Mouse (Mus musculus): Measurements from ENCODE around the gene Chmp6. TPM values are rescaled to one million over a fixed set of nuclear protein-coding genes. Genes with fewer than 3 reads are reported as not detected.

Chmp6 gene
- total and polyA plus RNA-seq, 3 experiments: 58.3 to 76.7 TPM; not detected in 1

GRCm38 (mm10) chr11:119891601-119892215, 21.5 kb upstream of the Chmp6 start:
- DNase-seq (ENCODE audit: low read depth, low spot score): no peak
- no peak overlapping the region for H3K9ac ChIP-seq (ENCODE audit: control insufficient read depth, low read depth, low read length, poor library complexity, severe bottlenecking)
- peaks cover 0 to 5% of the 10 kb centered on the region in 2 experiments; a peak in 2 of 4 replicates for H3K36me3 ChIP-seq (ENCODE audit: control insufficient read depth in 1 of 2, insufficient read depth in 2 of 2, low read length in 2 of 2)
- H3K9me3 ChIP-seq (replicated peaks; ENCODE audit: insufficient read depth, low read length): no peaks in the 10 kb centered on the region
- no peak overlapping the region for H3K27ac ChIP-seq (ENCODE audit: control insufficient read depth, low read depth, low read length)
- H3K27me3 ChIP-seq (ENCODE audit: control insufficient read depth in 1 of 2, insufficient read depth in 2 of 2, low read length in 2 of 2): no peaks in the 10 kb centered on the region
- TF ChIP-seq TBP (IDR thresholded peaks at IDR 0.05; ENCODE audit: low read depth, low read length) (no peak), CTCF (IDR thresholded peaks at IDR 0.05 in 2 of 3, conservative IDR thresholded peaks at IDR 0.05 in 1 of 3; ENCODE audit: control insufficient read depth in 1 of 3, insufficient read depth in 1 of 3, low read depth in 2 of 3, low read length in 3 of 3, poor library complexity in 1 of 3, severe bottlenecking in 1 of 3) (no peak), GABPA (IDR thresholded peaks at IDR 0.05; ENCODE audit: low read depth, low read length) (no peak), EP300 (IDR thresholded peaks at IDR 0.05; ENCODE audit: low read depth in 1 of 2, low read length in 2 of 2) (no peak), ZMIZ1 (IDR thresholded peaks at IDR 0.05; ENCODE audit: low read depth, low read length) (no peak), ETS1 (IDR thresholded peaks at IDR 0.05; ENCODE audit: low read depth, low read length) (no peak), SIN3A (IDR thresholded peaks at IDR 0.05; ENCODE audit: low read length) (no peak), RAD21 (IDR thresholded peaks at IDR 0.05; ENCODE audit: low read depth, low read length) (no peak), ELF1 (IDR thresholded peaks at IDR 0.05; ENCODE audit: low read depth, low read length) (no peak), NELFE (IDR thresholded peaks at IDR 0.05; ENCODE audit: low read depth, low read length) (no peak), TAL1 (IDR thresholded peaks at IDR 0.05; ENCODE audit: low read length) (no peak), TCF12 (IDR thresholded peaks at IDR 0.05; ENCODE audit: low read depth, low read length) (no peak), RCOR1 (IDR thresholded peaks at IDR 0.05; ENCODE audit: low read depth, low read length) (no peak), CHD2 (IDR thresholded peaks at IDR 0.05; ENCODE audit: low read length) (no peak), USF1 (IDR thresholded peaks at IDR 0.05; ENCODE audit: low read depth, low read length) (no peak), MYB (IDR thresholded peaks at IDR 0.05; ENCODE audit: low read depth, low read length) (no peak), MAZ (IDR thresholded peaks at IDR 0.05; ENCODE audit: low read depth, low read length) (no peak), SMC3 (IDR thresholded peaks at IDR 0.05; ENCODE audit: low read depth, low read length) (no peak), BHLHE40 (IDR thresholded peaks at IDR 0.05; ENCODE audit: borderline replicate concordance, low read depth, low read length) (no peak), MAFK (IDR thresholded peaks at IDR 0.05; ENCODE audit: borderline replicate concordance, low read depth, low read length) (no peak)
- no peaks in the 10 kb centered on the region for H3K79me2 ChIP-seq (ENCODE audit: control insufficient read depth, insufficient read depth, low read length, poor library complexity)
- no peak overlapping the region for H3K4me3 ChIP-seq (ENCODE audit: control insufficient read depth in 1 of 2, insufficient read depth in 1 of 2, low read depth in 2 of 2, low read length in 2 of 2)
- H3K4me1 ChIP-seq (ENCODE audit: control insufficient read depth in 1 of 2, insufficient read depth in 2 of 2, low read length in 2 of 2): no peaks in the 10 kb centered on the region

- Histone ChIP-seq H3K4me1 (ENCODE audit: control insufficient read depth in 1 of 2, insufficient read depth in 2 of 2, low read length in 2 of 2) (no peaks in the 10 kb centered on the region), H3K27me3 (ENCODE audit: control insufficient read depth in 1 of 2, insufficient read depth in 2 of 2, low read length in 2 of 2) (no peaks in the 10 kb centered on the region), H3K4me3 (ENCODE audit: control insufficient read depth in 1 of 2, insufficient read depth in 1 of 2, low read depth in 2 of 2, low read length in 2 of 2) (no peak overlapping the region), H3K9me3 (replicated peaks; ENCODE audit: insufficient read depth, low read length) (no peaks in the 10 kb centered on the region), H3K36me3 (ENCODE audit: control insufficient read depth in 1 of 2, insufficient read depth in 2 of 2, low read length in 2 of 2) (peaks cover 0 to 5% of the 10 kb centered on the region in 2 experiments; a peak in 2 of 4 replicates), H3K79me2 (ENCODE audit: control insufficient read depth, insufficient read depth, low read length, poor library complexity) (no peaks in the 10 kb centered on the region), H3K9ac (ENCODE audit: control insufficient read depth, low read depth, low read length, poor library complexity, severe bottlenecking) (no peak overlapping the region), H3K27ac (ENCODE audit: control insufficient read depth, low read depth, low read length) (no peak overlapping the region)
- DNase-seq (ENCODE audit: low read depth, low spot score): no peak
- TF ChIP-seq KAT2A (conservative IDR thresholded peaks at IDR 0.05; ENCODE audit: low read depth, low read length): no peak
Observed at GRCm38 (mm10) chr11:119893667-119894236, 19.5 kb upstream of the Chmp6 start.
